Mouse (Mus musculus): ENCODE data around the gene Cacng6.

GRCm38 (mm10) chr7:3423895-3424294 lies at the start of gene Cacng6:
- TF ChIP-seq CTCF (IDR thresholded peaks at IDR 0.05 in 2 of 3, conservative IDR thresholded peaks at IDR 0.05 in 1 of 3; ENCODE audit: control insufficient read depth in 1 of 3, insufficient read depth in 1 of 3, low read depth in 2 of 3, low read length in 3 of 3, poor library complexity in 1 of 3, severe bottlenecking in 1 of 3): no peak
- no peak for TF ChIP-seq BHLHE40 (IDR thresholded peaks at IDR 0.05; ENCODE audit: borderline replicate concordance, low read depth, low read length)
- TF ChIP-seq RAD21 (IDR thresholded peaks at IDR 0.05; ENCODE audit: low read depth, low read length): no peak
- no peak for TF ChIP-seq CHD2 (IDR thresholded peaks at IDR 0.05; ENCODE audit: low read length)

Measured in MEL (cell line).